Mouse (Mus musculus): Measurements from ENCODE around the gene Nat9.

GRCm38 (mm10) chr11:115184973-115185372 is 2.7 kb downstream of the Nat9 start:
- TF ChIP-seq CTCF (conservative IDR thresholded peaks at IDR 0.05; ENCODE audit: low read length) (no peak), NANOG (IDR thresholded peaks at IDR 0.05; ENCODE audit: borderline replicate concordance, low read length) (no peak)

Data from E14TG2a.4 (cell line).